Mouse (Mus musculus): ENCODE data around the gene Il10. TPM values are rescaled to one million over a fixed set of nuclear protein-coding genes. Genes with fewer than 3 reads are reported as not detected.

Il10 gene
- total and polyA plus RNA-seq, 2 experiments from 2014 or later = not detected

- no peak overlapping the region for H3K4me3 ChIP-seq (ENCODE audit: low read depth, low read length)
- no peaks in the 10 kb centered on the region for H3K27me3 ChIP-seq (ENCODE audit: insufficient read depth, low read length)
- TF ChIP-seq CTCF (IDR thresholded peaks at IDR 0.05; ENCODE audit: low read depth) = no peak
- ATAC-seq = no peak
- no peaks in the 10 kb centered on the region for H3K36me3 ChIP-seq (ENCODE audit: insufficient read depth)
- no peak for DNase-seq
- no peak overlapping the region for H3K4me2 ChIP-seq (ENCODE audit: low read depth)
- 74% methylated on average over 8 of the region's 8 CpGs for WGBS
- no peaks in the 10 kb centered on the region for H3K4me1 ChIP-seq (ENCODE audit: insufficient read depth)
- H3K9ac ChIP-seq = no peak overlapping the region
- H3K27ac ChIP-seq (ENCODE audit: low read depth, low read length) = no peak overlapping the region
- no peaks in the 10 kb centered on the region for H3K9me3 ChIP-seq (ENCODE audit: low read length)
Observed at GRCm38 (mm10) chr1:131024900-131025842, 5.5 kb downstream of the Il10 start.

- no peak for ATAC-seq
- Histone ChIP-seq H3K27ac (ENCODE audit: low read depth, low read length) (no peak overlapping the region), H3K9me3 (ENCODE audit: low read length) (no peaks in the 10 kb centered on the region), H3K36me3 (ENCODE audit: insufficient read depth) (no peaks in the 10 kb centered on the region), H3K9ac (no peak overlapping the region), H3K4me3 (ENCODE audit: low read depth, low read length) (no peak overlapping the region), H3K4me2 (ENCODE audit: low read depth) (no peak overlapping the region), H3K27me3 (ENCODE audit: insufficient read depth, low read length) (no peaks in the 10 kb centered on the region), H3K4me1 (ENCODE audit: insufficient read depth) (no peaks in the 10 kb centered on the region)
- TF ChIP-seq CTCF (IDR thresholded peaks at IDR 0.05; ENCODE audit: low read depth) = no peak
- WGBS = 82% methylated on average over 4 of the region's 4 CpGs
- no peak for DNase-seq
Observed at GRCm38 (mm10) chr1:131025843-131026190, 6.2 kb downstream of the Il10 start.

GRCm38 (mm10) chr1:131029215-131029614, 9.6 kb downstream of the Il10 start:
- no peaks in the 10 kb centered on the region for H3K36me3 ChIP-seq (ENCODE audit: insufficient read depth)
- ATAC-seq = no peak
- no peak for DNase-seq

GRCm38 (mm10) chr1:131030261-131030660, 10.6 kb downstream of the Il10 start:
- Histone ChIP-seq H3K9me3 (ENCODE audit: low read length) (no peaks in the 10 kb centered on the region), H3K9ac (no peak overlapping the region), H3K4me2 (ENCODE audit: low read depth) (no peak overlapping the region), H3K36me3 (ENCODE audit: insufficient read depth) (no peaks in the 10 kb centered on the region), H3K4me3 (ENCODE audit: low read depth, low read length) (no peak overlapping the region), H3K27me3 (ENCODE audit: insufficient read depth, low read length) (no peaks in the 10 kb centered on the region), H3K27ac (ENCODE audit: low read depth, low read length) (no peak overlapping the region), H3K4me1 (ENCODE audit: insufficient read depth) (no peaks in the 10 kb centered on the region)
- WGBS = 34% methylated on average over 7 of the region's 7 CpGs
- ATAC-seq (no peak), DNase-seq (no peak)
- no peak for TF ChIP-seq CTCF (IDR thresholded peaks at IDR 0.05; ENCODE audit: low read depth)

More at GRCm38 (mm10) chr1:131029215-131029614, 9.6 kb downstream of the Il10 start:
- Histone ChIP-seq H3K27ac (ENCODE audit: low read depth, low read length) (no peak overlapping the region), H3K4me1 (ENCODE audit: insufficient read depth) (no peaks in the 10 kb centered on the region), H3K9me3 (ENCODE audit: low read length) (no peaks in the 10 kb centered on the region), H3K4me2 (ENCODE audit: low read depth) (no peak overlapping the region), H3K9ac (no peak overlapping the region), H3K27me3 (ENCODE audit: insufficient read depth, low read length) (no peaks in the 10 kb centered on the region), H3K4me3 (ENCODE audit: low read depth, low read length) (no peak overlapping the region)
- WGBS = 97% methylated on average over 3 of the region's 3 CpGs
- no peak for TF ChIP-seq CTCF (IDR thresholded peaks at IDR 0.05; ENCODE audit: low read depth)

- Histone ChIP-seq H3K36me3 (ENCODE audit: insufficient read depth) (no peaks in the 10 kb centered on the region), H3K4me3 (ENCODE audit: low read depth, low read length) (no peak overlapping the region), H3K9ac (no peak overlapping the region), H3K27me3 (ENCODE audit: insufficient read depth, low read length) (no peaks in the 10 kb centered on the region), H3K4me1 (ENCODE audit: insufficient read depth) (no peaks in the 10 kb centered on the region), H3K27ac (ENCODE audit: low read depth, low read length) (no peak overlapping the region), H3K9me3 (ENCODE audit: low read length) (no peaks in the 10 kb centered on the region), H3K4me2 (ENCODE audit: low read depth) (no peak overlapping the region)
- 55% methylated on average over 3 of the region's 3 CpGs for WGBS
- no peak for TF ChIP-seq CTCF (IDR thresholded peaks at IDR 0.05; ENCODE audit: low read depth)
- DNase-seq = no peak
- ATAC-seq = no peak
Observed at GRCm38 (mm10) chr1:131031267-131031666, 11.6 kb downstream of the Il10 start.

GRCm38 (mm10) chr1:131038001-131038400, 18.4 kb downstream of the Il10 start:
- 93% methylated on average over 5 of the region's 5 CpGs for WGBS
- no peak for TF ChIP-seq CTCF (IDR thresholded peaks at IDR 0.05; ENCODE audit: low read depth)
- no peak overlapping the region for H3K27ac ChIP-seq (ENCODE audit: low read depth, low read length)

GRCm38 (mm10) chr1:131038415-131039017, 18.9 kb downstream of the Il10 start:
- WGBS = 89% methylated on average over 10 of the region's 10 CpGs
- Histone ChIP-seq H3K4me1 (ENCODE audit: insufficient read depth) (no peaks in the 10 kb centered on the region), H3K4me2 (ENCODE audit: low read depth) (no peak overlapping the region), H3K9ac (no peak overlapping the region), H3K36me3 (ENCODE audit: insufficient read depth) (no peaks in the 10 kb centered on the region), H3K27ac (ENCODE audit: low read depth, low read length) (no peak overlapping the region), H3K9me3 (ENCODE audit: low read length) (no peaks in the 10 kb centered on the region), H3K27me3 (ENCODE audit: insufficient read depth, low read length) (no peaks in the 10 kb centered on the region), H3K4me3 (ENCODE audit: low read depth, low read length) (no peak overlapping the region)
- no peak for TF ChIP-seq CTCF (IDR thresholded peaks at IDR 0.05; ENCODE audit: low read depth)
- DNase-seq (no peak), ATAC-seq (no peak)

More at GRCm38 (mm10) chr1:131038001-131038400, 18.4 kb downstream of the Il10 start:
- H3K4me2 ChIP-seq (ENCODE audit: low read depth) = no peak overlapping the region
- DNase-seq = no peak
- no peaks in the 10 kb centered on the region for H3K4me1 ChIP-seq (ENCODE audit: insufficient read depth)
- H3K36me3 ChIP-seq (ENCODE audit: insufficient read depth) = no peaks in the 10 kb centered on the region
- H3K27me3 ChIP-seq (ENCODE audit: insufficient read depth, low read length) = no peaks in the 10 kb centered on the region
- H3K9ac ChIP-seq = no peak overlapping the region
- H3K9me3 ChIP-seq (ENCODE audit: low read length) = no peaks in the 10 kb centered on the region
- no peak for ATAC-seq
- no peak overlapping the region for H3K4me3 ChIP-seq (ENCODE audit: low read depth, low read length)

All from forebrain, postnatal 0 days (tissue).